In the genomic region with DNA sequence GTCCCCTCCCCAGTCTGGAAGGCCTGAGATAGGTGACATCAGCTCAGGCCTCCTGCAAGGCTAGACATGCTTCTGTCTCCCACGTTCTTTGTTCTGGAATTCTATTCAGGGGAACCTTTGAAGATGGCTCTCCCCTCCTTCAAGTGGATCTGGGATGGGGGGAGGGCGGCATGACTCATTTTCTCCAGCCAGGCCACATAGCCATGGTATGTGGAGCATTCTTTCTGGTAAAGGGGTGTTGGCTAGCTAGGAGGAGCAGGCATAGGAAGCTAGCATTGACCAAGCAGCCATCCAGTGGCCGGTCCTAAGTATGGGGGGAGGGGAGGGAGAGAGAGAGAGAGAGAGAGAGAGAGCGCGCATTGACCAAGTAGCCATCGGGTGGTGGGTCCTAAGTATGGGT, we compare ENCODE assay signal across 21 mouse cellular contexts. TPM values are rescaled to one million over a fixed set of nuclear protein-coding genes. Genes with fewer than 3 reads are reported as not detected.
DNase-seq lines count a peak whose midpoint lies in the region; ATAC-seq and TF ChIP-seq lines count a peak whose summit lies in the region.
"Had no signal": no experiment of that assay in that cellular context is flagged by ENCODE, and none has a peak within 500 bp of the region (broad histone marks: within the 10 kb centered on the region; RNA-seq: fewer than 3 reads in every experiment).

No protein-coding gene starts in this region.

- no peak overlapping the region for H3K4me2 ChIP-seq in liver, embryonic 16.5 days (ENCODE audit: low read depth, low read length)
- H3K4me2 ChIP-seq in liver, embryonic 12.5 days = no peak overlapping the region
- H3K4me2 ChIP-seq: hindbrain, embryonic 12.5 days had no signal

- ATAC-seq in liver, embryonic 16.5 days (ENCODE audit: low read depth) = no peak
- no peak for ATAC-seq in liver, embryonic 12.5 days
- ATAC-seq in granulocyte monocyte progenitor cell, adult 5-6 weeks (replicated peaks; ENCODE audit: poor library complexity, severe bottlenecking) = no peak
- ATAC-seq: activated CD4-positive, CD25-positive, alpha-beta regulatory T cell, adult 4 months; forebrain, embryonic 14.5 days; midbrain, embryonic 16.5 days had no signal

- no peak overlapping the region for H3K9ac ChIP-seq in liver, embryonic 16.5 days (ENCODE audit: low read depth, low read length)
- H3K9ac ChIP-seq in liver, embryonic 12.5 days = no peak overlapping the region
- H3K9ac ChIP-seq: hindbrain, embryonic 12.5 days had no signal

- TF ChIP-seq CTCF in embryonic fibroblast, embryonic 13.5 days (IDR thresholded peaks at IDR 0.05; ENCODE audit: borderline replicate concordance, insufficient read depth, low read length) = no peak

- H3K27ac ChIP-seq in liver, embryonic 16.5 days (ENCODE audit: low read length) = 0 out of 2 replicates have a peak overlapping the region, but pooled peaks have one; percentile 6
- H3K27ac ChIP-seq in liver, embryonic 12.5 days = no peak overlapping the region
- H3K27ac ChIP-seq in embryonic fibroblast, embryonic 13.5 days (ENCODE audit: insufficient read depth, low read length) = peak overlapping the region; percentile 76
- H3K27ac ChIP-seq: hindbrain, embryonic 12.5 days had no signal

- no peak overlapping the region for H3K4me3 ChIP-seq in liver, embryonic 16.5 days (ENCODE audit: low read depth, low read length)
- no peak overlapping the region for H3K4me3 ChIP-seq in liver, embryonic 12.5 days
- no peak overlapping the region for H3K4me3 ChIP-seq in embryonic fibroblast, embryonic 13.5 days (ENCODE audit: insufficient read depth, low read length)
- H3K4me3 ChIP-seq: erythroblast, embryonic 14.5 days; hindbrain, embryonic 12.5 days had no signal

- H3K36me3 ChIP-seq in liver, embryonic 16.5 days (ENCODE audit: control insufficient read depth, insufficient read depth) = no peaks in the 10 kb centered on the region
- no peaks in the 10 kb centered on the region for H3K36me3 ChIP-seq in liver, embryonic 12.5 days
- H3K36me3 ChIP-seq: hindbrain, embryonic 12.5 days had no signal

- H3K9me3 ChIP-seq in liver, embryonic 16.5 days (replicated peaks; ENCODE audit: control insufficient read depth, low read length) = no peaks in the 10 kb centered on the region
- no peaks in the 10 kb centered on the region for H3K9me3 ChIP-seq in liver, embryonic 12.5 days (replicated peaks)
- H3K9me3 ChIP-seq: hindbrain, embryonic 12.5 days had no signal

- no peaks in the 10 kb centered on the region for H3K27me3 ChIP-seq in liver, embryonic 16.5 days (ENCODE audit: control insufficient read depth, insufficient read depth, low read depth, low read length)
- H3K27me3 ChIP-seq in liver, embryonic 12.5 days (replicated peaks) = no peaks in the 10 kb centered on the region
- H3K27me3 ChIP-seq: hindbrain, embryonic 12.5 days had no signal

- TF ChIP-seq POLR2A in embryonic fibroblast, embryonic 13.5 days (IDR thresholded peaks at IDR 0.05; ENCODE audit: low read depth, low read length) = no peak

- DNase-seq in 416B (ENCODE audit: low read depth) = peak; percentile 79
- peak; percentile 95 for DNase-seq in Muller cell, postnatal 12 days (ENCODE audit: inconsistent ontology term)
- DNase-seq in thymus, postnatal 36 days = no peak
- no peak for DNase-seq in layer of hippocampus, adult 9-11 months
- DNase-seq: adrenal gland, postnatal 14 days; cerebellum, adult 18-20 months; gastrocnemius, postnatal 25 days; heart, postnatal 10 days; kidney, adult 2 months; kidney, postnatal 10 days; layer of hippocampus, postnatal 36 days; right cerebral cortex, postnatal 25 days had no signal

- H3K4me1 ChIP-seq in liver, embryonic 16.5 days (ENCODE audit: control insufficient read depth, low read depth, low read length) = no peaks in the 10 kb centered on the region
- peaks cover 15% of the 10 kb centered on the region; the same call in 1 of the 2 replicates for H3K4me1 ChIP-seq in liver, embryonic 12.5 days
- peaks cover 13% of the 10 kb centered on the region for H3K4me1 ChIP-seq in embryonic fibroblast, embryonic 13.5 days (ENCODE audit: control insufficient read depth, insufficient read depth, low read length)

- 52% methylated on average over 6 of the region's 6 CpGs for WGBS in liver, embryonic 16.5 days (ENCODE audit: insufficient replicate concordance)
- 41% methylated on average over 6 of the region's 6 CpGs for WGBS in liver, embryonic 12.5 days (ENCODE audit: insufficient replicate concordance)

RNA-seq across cellular contexts. Expression of gene Pstpip1, which starts 17.8 kb away (rescaled TPM):
- polyA plus RNA-seq in liver, embryonic 16.5 days (2015; fragmentation: Nextera tagmentation; extraction: Ambion mirVana) = 5.5 and 6.2 TPM in 2 replicates
- 3.2 and 3.7 TPM in 2 replicates for polyA plus RNA-seq in liver, embryonic 12.5 days (2016; fragmentation: Nextera tagmentation; extraction: Ambion mirVana)
- 2.6 and 4.1 TPM in 2 replicates for polyA plus RNA-seq in embryonic fibroblast, embryonic 13.5 days (2011; ENCODE audit: insufficient read length, low read depth, missing spikeins)
- total RNA-seq in granulocyte monocyte progenitor cell, adult 5-6 weeks (2014; fragmentation: Nextera tagmentation) = 65.1 and 77.0 TPM in 2 replicates
- 101 and 110 TPM in 2 replicates for total RNA-seq in granulocyte monocyte progenitor cell, adult 5-6 weeks (2017)

RNA-seq across cellular contexts. Expression of gene Tspan3, which starts 57.8 kb away (rescaled TPM):
- polyA plus RNA-seq in liver, embryonic 16.5 days (2015; fragmentation: Nextera tagmentation; extraction: Ambion mirVana) = 21.7 and 27.5 TPM in 2 replicates
- polyA plus RNA-seq in liver, embryonic 12.5 days (2016; fragmentation: Nextera tagmentation; extraction: Ambion mirVana) = 70.5 and 70.6 TPM in 2 replicates
- 178 and 183 TPM in 2 replicates for polyA plus RNA-seq in embryonic fibroblast, embryonic 13.5 days (2011; ENCODE audit: insufficient read length, low read depth, missing spikeins)
- total RNA-seq in granulocyte monocyte progenitor cell, adult 5-6 weeks (2014; fragmentation: Nextera tagmentation) = 58.3 and 66.0 TPM in 2 replicates
- 28.0 and 50.9 TPM in 2 replicates for total RNA-seq in granulocyte monocyte progenitor cell, adult 5-6 weeks (2017)

Comparison
In these comparisons a context has a peak if more than half of its experiments do, and no peak if none do; other contexts are left out.
1. DNase-seq: peak in 416B (single experiment) and Muller cell, postnatal 12 days (single experiment); none in thymus, postnatal 36 days (0 of 2) and layer of hippocampus, adult 9-11 months (single experiment).